Mouse (Mus musculus): ENCODE results near the gene Fam83e.

Fam83e gene

GRCm38 (mm10) chr7:45720413-45721233 is at the start of gene Fam83e:
Gene Fam83e (plus strand): TSS chr7:45721212.
- no peak for DNase-seq (ENCODE audit: low spot score)

GRCm38 (mm10) chr7:45677627-45678295 is 43.3 kb upstream of the Fam83e start:
- DNase-seq (ENCODE audit: low spot score), result no peak

- DNase-seq (ENCODE audit: low spot score), result no peak
Measured at GRCm38 (mm10) chr7:45678513-45678912, 42.5 kb upstream of the Fam83e start.

GRCm38 (mm10) chr7:45679966-45680621 is 40.9 kb upstream of the Fam83e start:
- no peak for DNase-seq (ENCODE audit: low spot score)

- no peak for DNase-seq (ENCODE audit: low spot score)
Measured at GRCm38 (mm10) chr7:45681046-45681736, 39.8 kb upstream of the Fam83e start.

GRCm38 (mm10) chr7:45682144-45683126 is 38.6 kb upstream of the Fam83e start:
- peak; percentile 75 for DNase-seq (ENCODE audit: low spot score)

GRCm38 (mm10) chr7:45683396-45684050 is 37.5 kb upstream of the Fam83e start, which contains the start of gene Ntn5:
Gene Ntn5 (plus strand): TSS chr7:45684022.
- DNase-seq (ENCODE audit: low spot score), result no peak

- no peak for DNase-seq (ENCODE audit: low spot score)
Measured at GRCm38 (mm10) chr7:45685811-45686210, 35.2 kb upstream of the Fam83e start.

- DNase-seq (ENCODE audit: low spot score), result no peak
Measured at GRCm38 (mm10) chr7:45686841-45687240, 34.2 kb upstream of the Fam83e start.

- no peak for DNase-seq (ENCODE audit: low spot score)
Measured at GRCm38 (mm10) chr7:45689099-45689498, 31.9 kb upstream of the Fam83e start.

- DNase-seq (ENCODE audit: low spot score), result no peak
Measured at GRCm38 (mm10) chr7:45689800-45690199, 31.2 kb upstream of the Fam83e start.

GRCm38 (mm10) chr7:45692364-45692763 is 28.6 kb upstream of the Fam83e start:
- DNase-seq (ENCODE audit: low spot score), result no peak

GRCm38 (mm10) chr7:45693921-45694591 is 27.0 kb upstream of the Fam83e start, which contains the start of gene Sec1:
Gene Sec1 (minus strand): TSS chr7:45694402.
- DNase-seq (ENCODE audit: low spot score), result no peak

- DNase-seq (ENCODE audit: low spot score), result no peak
Measured at GRCm38 (mm10) chr7:45695098-45695497, 25.9 kb upstream of the Fam83e start.

- DNase-seq (ENCODE audit: low spot score), result no peak
Measured at GRCm38 (mm10) chr7:45697894-45698293, 23.1 kb upstream of the Fam83e start.

GRCm38 (mm10) chr7:45699523-45700141 is 21.4 kb upstream of the Fam83e start, which contains the start of gene Car11:
Gene Car11 (plus strand): TSS chr7:45699843.
- no peak for DNase-seq (ENCODE audit: low spot score)

GRCm38 (mm10) chr7:45700301-45701015 is 20.6 kb upstream of the Fam83e start:
- DNase-seq (ENCODE audit: low spot score), result no peak

- no peak for DNase-seq (ENCODE audit: low spot score)
Measured at GRCm38 (mm10) chr7:45701072-45701471, 19.9 kb upstream of the Fam83e start.

GRCm38 (mm10) chr7:45701607-45702006 is 19.4 kb upstream of the Fam83e start:
- no peak for DNase-seq (ENCODE audit: low spot score)

All from ovary, postnatal 10 days (tissue).